Mouse (Mus musculus) v-Abl transformed pro-B cells (cell line): ENCODE measurements around the gene Fbxo27.

Experiments
- in situ Hi-C, 2 experiments: fragments of 400-800 bp; cut with MboI; formaldehyde crosslinking; loops; one replicate each; pipeline ENCODE4 v1.15.1; 2025; ENCODE audit not compliant: unreplicated experiment in 2 of 2

The Fbxo27 gene

DNA sequence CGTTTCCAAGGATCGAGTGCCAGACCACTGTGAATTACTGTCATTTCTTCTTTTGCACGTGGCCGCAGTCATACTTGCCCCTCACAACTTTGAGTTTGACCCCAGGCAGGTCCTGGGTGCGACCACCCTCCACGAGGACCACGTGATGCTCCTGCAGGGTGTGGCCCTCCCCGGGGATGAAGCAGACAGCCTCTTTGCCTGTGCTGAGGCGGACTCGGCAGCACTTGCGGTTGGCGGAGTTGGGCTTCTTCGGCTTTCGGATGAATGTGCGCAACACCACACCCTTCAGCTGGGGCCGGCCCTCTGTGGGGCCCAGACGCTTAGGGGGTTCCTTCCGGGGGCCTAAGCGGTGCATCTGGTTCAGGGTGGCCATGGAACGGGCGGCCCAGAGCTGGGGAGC, 47.2 kb downstream of the Fbxo27 start:
- in situ Hi-C loops, result loop anchor here in 1 of 2 experiments (25.0 kb wide), 1 partner anchor 303 kb away; the partner anchor contains the start of gene Gmfg

DNA sequence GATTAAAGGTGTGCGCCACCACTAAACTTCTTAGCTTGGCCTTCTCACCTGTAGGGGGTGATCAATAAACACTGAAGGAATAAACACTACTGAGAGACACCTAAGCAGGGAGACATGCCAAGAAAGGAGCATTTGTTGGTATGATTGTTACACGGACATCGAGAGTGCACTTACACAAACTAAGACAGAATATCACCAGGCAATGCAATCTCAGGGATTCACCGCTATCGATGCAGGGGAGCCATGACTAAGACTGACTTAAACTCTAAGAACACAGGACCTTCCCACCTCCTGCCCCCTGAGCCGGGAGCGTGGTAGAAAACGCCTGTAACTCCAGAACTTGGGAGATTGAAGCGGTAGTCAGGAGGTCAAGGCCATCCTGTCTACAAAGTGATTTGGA, 48.3 kb downstream of the Fbxo27 start:
- in situ Hi-C loops, result loop anchor here in 1 of 2 experiments (25.0 kb wide), 1 partner anchor 304 kb away; the partner anchor contains the start of gene Gmfg

DNA sequence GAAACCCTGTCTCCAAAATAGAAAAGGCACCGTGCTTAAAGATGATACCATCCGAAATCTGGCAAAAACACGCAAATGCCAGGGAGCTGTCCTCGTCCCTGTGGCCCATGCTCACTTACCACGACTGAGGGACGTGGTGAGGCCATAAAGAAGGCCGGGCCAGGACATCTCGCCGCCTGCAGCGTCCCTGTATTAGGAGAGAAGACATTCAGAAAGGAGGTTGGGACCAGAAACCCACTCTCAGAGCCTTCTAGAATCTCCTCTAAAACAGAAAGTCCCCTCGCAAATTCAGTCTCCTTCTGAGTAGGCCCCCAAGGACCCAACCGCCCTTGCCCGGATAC, 48.7 kb downstream of the Fbxo27 start:
- in situ Hi-C loops, result loop anchor here in 1 of 2 experiments (25.0 kb wide), 1 partner anchor 304 kb away; the partner anchor contains the start of gene Gmfg

DNA sequence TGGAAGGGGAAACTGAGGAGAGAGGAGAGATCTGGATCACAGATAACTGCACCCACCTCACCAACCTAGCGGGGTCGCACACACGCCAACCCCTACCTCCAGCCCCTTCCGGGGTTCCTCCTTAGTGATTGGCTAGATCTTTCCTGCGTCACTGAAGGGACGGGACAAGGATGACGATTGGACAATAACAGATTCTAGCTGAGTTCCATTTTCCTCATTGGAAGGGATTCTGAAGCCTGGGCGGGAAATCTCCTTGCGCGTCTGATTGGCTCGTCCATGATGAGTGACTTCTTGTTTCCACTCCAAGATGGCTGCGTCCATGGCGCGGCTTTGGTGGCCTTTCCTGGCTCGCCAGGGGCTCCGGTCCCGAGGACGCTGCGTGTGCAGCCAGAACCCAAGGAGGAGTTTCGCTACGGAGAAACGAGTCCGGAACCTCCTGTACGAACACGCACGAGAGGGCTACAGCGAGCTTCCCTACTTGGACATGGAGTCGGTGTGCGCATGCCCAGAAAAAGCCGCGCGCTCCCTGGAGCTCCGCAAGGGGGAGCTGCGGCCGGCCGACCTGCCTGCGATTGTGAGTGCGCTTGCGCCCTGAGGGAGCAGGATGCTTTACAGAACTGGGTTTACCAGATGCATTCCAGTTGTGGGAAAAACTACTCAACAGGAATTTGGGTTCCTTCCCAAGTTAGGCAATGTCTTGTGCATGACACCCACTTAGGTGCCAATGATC, 49.2 kb downstream of the Fbxo27 start, which contains the start of the genes Mrps12 and Sars2:
Mrps12 (minus strand) TSS at position 112 of the 730 bp plus-strand sequence.
Sars2 (plus strand) TSS at position 284 of the 730 bp plus-strand sequence.
- in situ Hi-C loops, result loop anchor here in 1 of 2 experiments (25.0 kb wide), 1 partner anchor 305 kb away; the partner anchor contains the start of gene Gmfg
